Comparison of ENCODE assay signal across 14 mouse cellular contexts in genomic region chr11:86473576-86473975, GRCm38 (mm10). TPM values are rescaled to one million over a fixed set of nuclear protein-coding genes. Genes with fewer than 3 reads are reported as not detected.
DNase-seq lines count a peak whose midpoint lies in the region; ATAC-seq and TF ChIP-seq lines count a peak whose summit lies in the region.
"Had no signal": no experiment of that assay in that cellular context is flagged by ENCODE, and none has a peak within 500 bp of the region (broad histone marks: within the 10 kb centered on the region; RNA-seq: fewer than 3 reads in every experiment).

No protein-coding gene starts in this region.

- intact Hi-C loops in gastrocnemius, adult 2 months (cut with DNase I), result no loop called here

- H3K27ac ChIP-seq in gastrocnemius, adult 2 months, result peak overlapping the region; percentile 85
- no peak overlapping the region for H3K27ac ChIP-seq in kidney, embryonic 14.5 days (ENCODE audit: low read depth, low read length)
- no peak overlapping the region for H3K27ac ChIP-seq in intestine, postnatal 0 days (ENCODE audit: low read depth, low read length)
- H3K27ac ChIP-seq: liver, embryonic 15.5 days had no signal

- H3K4me3 ChIP-seq in gastrocnemius, adult 2 months, result peak overlapping the region; percentile 66
- H3K4me3 ChIP-seq in kidney, embryonic 14.5 days (ENCODE audit: low read length), result no peak overlapping the region; the same call in 1 of the 2 replicates
- peak overlapping the region; percentile 27; the same call in 1 of the 2 replicates for H3K4me3 ChIP-seq in intestine, postnatal 0 days (ENCODE audit: low read depth, low read length)
- H3K4me3 ChIP-seq: liver, embryonic 15.5 days; midbrain, embryonic 15.5 days had no signal

- TF ChIP-seq CTCF in gastrocnemius, adult 2 months (IDR thresholded peaks at IDR 0.05), result no peak
- TF ChIP-seq CTCF in intestine, postnatal 0 days (IDR thresholded peaks at IDR 0.05; ENCODE audit: low read depth), result no peak

- H3K27me3 ChIP-seq in kidney, embryonic 14.5 days (ENCODE audit: control insufficient read depth, insufficient read depth, low read length), result no peaks in the 10 kb centered on the region
- H3K27me3 ChIP-seq in intestine, postnatal 0 days (replicated peaks; ENCODE audit: control insufficient read depth, insufficient read depth, low read length), result no peaks in the 10 kb centered on the region
- H3K27me3 ChIP-seq: liver, embryonic 15.5 days; midbrain, embryonic 15.5 days had no signal

- 44% methylated on average over 3 of the region's 3 CpGs for WGBS in kidney, embryonic 14.5 days
- WGBS in intestine, postnatal 0 days, result 10% methylated on average over 3 of the region's 3 CpGs

- H3K4me1 ChIP-seq in kidney, embryonic 14.5 days (ENCODE audit: control insufficient read depth, insufficient read depth, low read length), result 0 out of 2 replicates have a peak, but pooled peaks cover 5% of the 10 kb centered on the region
- H3K4me1 ChIP-seq in intestine, postnatal 0 days (replicated peaks; ENCODE audit: control insufficient read depth, insufficient read depth, low read length), result 0 out of 2 replicates have a peak, but pooled peaks cover 3% of the 10 kb centered on the region
- H3K4me1 ChIP-seq: liver, embryonic 15.5 days had no signal

- H3K9ac ChIP-seq in kidney, embryonic 14.5 days (ENCODE audit: low read depth, low read length), result no peak overlapping the region
- H3K9ac ChIP-seq in intestine, postnatal 0 days (ENCODE audit: low read depth, low read length), result no peak overlapping the region
- H3K9ac ChIP-seq: liver, embryonic 15.5 days had no signal

- ATAC-seq in kidney, embryonic 14.5 days (ENCODE audit: low FRiP score, low TSS enrichment), result no peak
- ATAC-seq in intestine, postnatal 0 days, result peak; percentile 56
- ATAC-seq: forebrain, embryonic 14.5 days; midbrain, embryonic 15.5 days had no signal

- H3K9me3 ChIP-seq in kidney, embryonic 14.5 days (ENCODE audit: control insufficient read depth, low read length), result no peaks in the 10 kb centered on the region
- no peaks in the 10 kb centered on the region for H3K9me3 ChIP-seq in intestine, postnatal 0 days (ENCODE audit: control insufficient read depth)
- H3K9me3 ChIP-seq: liver, embryonic 15.5 days; midbrain, embryonic 15.5 days had no signal

- H3K4me2 ChIP-seq in kidney, embryonic 14.5 days (replicated peaks; ENCODE audit: low read depth, low read length), result peak overlapping the region; percentile 38
- peak overlapping the region; percentile 57 for H3K4me2 ChIP-seq in intestine, postnatal 0 days (replicated peaks; ENCODE audit: low read depth)

- no peak for DNase-seq in gastrocnemius, adult 2 months
- no peak for DNase-seq in gastrocnemius, adult 8-10 months (ENCODE audit: low spot score in 2 of 2)
- no peak for DNase-seq in kidney, postnatal 4 days
- DNase-seq in 3T3-L1 (ENCODE audit: low read depth, low spot score) (peak; percentile 21), adipocyte (ENCODE audit: low spot score) (no peak)
- no peak for DNase-seq in embryo, embryonic 10 days (ENCODE audit: low spot score)
- DNase-seq: adrenal gland, adult 2 months; gastrocnemius, postnatal 25 days; kidney, postnatal 14 days had no signal

- no peaks in the 10 kb centered on the region for H3K36me3 ChIP-seq in kidney, embryonic 14.5 days (ENCODE audit: control insufficient read depth, insufficient read depth, low read length)
- H3K36me3 ChIP-seq in intestine, postnatal 0 days (ENCODE audit: control insufficient read depth, insufficient read depth), result no peaks in the 10 kb centered on the region
- H3K36me3 ChIP-seq: liver, embryonic 15.5 days; midbrain, embryonic 15.5 days had no signal

RNA-seq across cellular contexts. Expression of gene Rnft1, which starts 10.9 kb away (rescaled TPM):
- 10 to 100 TPM; 42.1 to 45.2 TPM for total RNA-seq in gastrocnemius, adult 2 months (2021)
- total RNA-seq in gastrocnemius, adult 8-10 months (2022), result 10 to 100 TPM; 42.7 to 48.1 (median 45.0) TPM
- polyA plus RNA-seq in kidney, embryonic 14.5 days (2014; fragmentation: Nextera tagmentation; extraction: Ambion mirVana), result 33.0 and 39.0 TPM in 2 replicates
- 48.5 and 50.7 TPM in 2 replicates for polyA plus RNA-seq in intestine, postnatal 0 days (2015; fragmentation: Nextera tagmentation; extraction: Ambion mirVana)
